Mouse (Mus musculus) urinary bladder, postnatal 25 days (tissue): Measurements from ENCODE around the gene Rbm14.
A peak's percentile ranks its signal among the peaks of the same experiment; 100 is the strongest.

Experiments used
- DNase-seq: peaks from one replicate; pipeline ENCODE4 v3.0.0; 2022; ENCODE audit warnings: low spot score

The Rbm14 gene

GRCm38 (mm10) chr19:4811063-4811908, at the start of gene Rbm14, which contains the start of gene Gm21992:
TSS of gene Rbm14 (minus strand) at chr19:4811634.
TSS of gene Gm21992 (minus strand) at chr19:4811612.
- peak; percentile 94 for DNase-seq

- DNase-seq, result no peak
Measured at GRCm38 (mm10) chr19:4859081-4859480, 47.6 kb upstream of the Rbm14 start.

GRCm38 (mm10) chr19:4855951-4856350, 44.5 kb upstream of the Rbm14 start:
- DNase-seq, result no peak

GRCm38 (mm10) chr19:4855470-4855820, 44.0 kb upstream of the Rbm14 start:
- DNase-seq, result no peak

GRCm38 (mm10) chr19:4854552-4855469, 43.4 kb upstream of the Rbm14 start, which contains the start of gene Ctsf:
TSS of gene Ctsf (plus strand) at chr19:4855130.
- peak; percentile 77 for DNase-seq

GRCm38 (mm10) chr19:4850281-4850680, 38.8 kb upstream of the Rbm14 start:
- no peak for DNase-seq

- no peak for DNase-seq
Measured at GRCm38 (mm10) chr19:4849800-4850199, 38.4 kb upstream of the Rbm14 start.

GRCm38 (mm10) chr19:4847490-4847889, 36.1 kb upstream of the Rbm14 start:
- no peak for DNase-seq

GRCm38 (mm10) chr19:4845846-4846245, 34.4 kb upstream of the Rbm14 start:
- no peak for DNase-seq

GRCm38 (mm10) chr19:4842611-4843010, 31.2 kb upstream of the Rbm14 start:
- no peak for DNase-seq

GRCm38 (mm10) chr19:4840848-4841247, 29.4 kb upstream of the Rbm14 start:
- no peak for DNase-seq

GRCm38 (mm10) chr19:4839149-4839548, 27.7 kb upstream of the Rbm14 start, which contains the start of the genes Ccs and Ccdc87:
TSS of gene Ccs (minus strand) at chr19:4839332.
TSS of gene Ccdc87 (plus strand) at chr19:4839366.
- DNase-seq, result peak; percentile 96

GRCm38 (mm10) chr19:4838526-4839140, 27.2 kb upstream of the Rbm14 start:
- no peak for DNase-seq

GRCm38 (mm10) chr19:4837049-4837448, 25.6 kb upstream of the Rbm14 start:
- DNase-seq, result no peak

GRCm38 (mm10) chr19:4836096-4836495, 24.7 kb upstream of the Rbm14 start:
- no peak for DNase-seq

GRCm38 (mm10) chr19:4833977-4834376, 22.5 kb upstream of the Rbm14 start:
- DNase-seq, result no peak

- DNase-seq, result no peak
Measured at GRCm38 (mm10) chr19:4829156-4829555, 17.7 kb upstream of the Rbm14 start.

- no peak for DNase-seq
Measured at GRCm38 (mm10) chr19:4828444-4829114, 17.1 kb upstream of the Rbm14 start.

GRCm38 (mm10) chr19:4820678-4821303, 9.4 kb upstream of the Rbm14 start:
- DNase-seq, result peak; percentile 43

GRCm38 (mm10) chr19:4817182-4817835, 5.9 kb upstream of the Rbm14 start:
- no peak for DNase-seq

GRCm38 (mm10) chr19:4813015-4813414, 1.6 kb upstream of the Rbm14 start:
- no peak for DNase-seq
